Mouse (Mus musculus) lung, adult 2 months (tissue): Measurements from ENCODE around the gene Adgrg1.

Source experiments
- CTCF ChIP-seq: fragments of 200-500 bp; IDR thresholded peaks from 2 replicates; pipeline ENCODE4 v1.5.1; 2011; ENCODE audit warnings: mild to moderate bottlenecking, low read length, control low read depth; ENCODE audit not compliant: insufficient read depth
- POLR2A ChIP-seq: fragments of 200-500 bp; IDR thresholded peaks from 2 replicates; pipeline ENCODE4 v1.6.1; 2011; ENCODE audit warnings: low read depth, mild to moderate bottlenecking, control low read depth, low read length, borderline replicate concordance; ENCODE audit errors: extremely low read depth

DNA sequence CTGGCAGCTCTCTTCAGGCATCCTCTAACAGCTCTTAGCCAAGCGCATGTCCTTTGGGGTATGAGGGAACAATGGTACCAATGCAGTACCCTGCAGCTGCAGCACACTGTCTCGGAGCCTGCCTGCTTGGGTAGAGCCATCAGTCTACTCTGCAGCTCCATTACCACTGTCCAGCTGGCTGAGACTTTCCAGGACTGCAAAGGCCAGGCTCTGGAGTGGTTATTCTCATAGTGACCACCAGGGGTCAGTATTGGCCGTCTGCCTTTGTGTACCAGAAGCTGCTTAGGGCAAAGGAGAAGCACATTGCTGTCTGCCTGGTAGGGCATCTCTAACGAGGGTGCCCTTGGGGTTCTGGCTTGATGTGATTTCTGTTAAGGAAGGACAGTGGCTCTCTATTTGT, 24.5 kb upstream of the Adgrg1 start:
- no peak for TF ChIP-seq POLR2A
- TF ChIP-seq CTCF: peak; percentile 96
